Mouse (Mus musculus): ENCODE data around the gene Gm1043. TPM values are rescaled to one million over a fixed set of nuclear protein-coding genes. Genes with fewer than 3 reads are reported as not detected.
A peak's percentile ranks its signal among the peaks of the same experiment; 100 is the strongest.

The Gm1043 gene
- polyA plus RNA-seq, 1 experiment from 2014 or later = not detected

DNA sequence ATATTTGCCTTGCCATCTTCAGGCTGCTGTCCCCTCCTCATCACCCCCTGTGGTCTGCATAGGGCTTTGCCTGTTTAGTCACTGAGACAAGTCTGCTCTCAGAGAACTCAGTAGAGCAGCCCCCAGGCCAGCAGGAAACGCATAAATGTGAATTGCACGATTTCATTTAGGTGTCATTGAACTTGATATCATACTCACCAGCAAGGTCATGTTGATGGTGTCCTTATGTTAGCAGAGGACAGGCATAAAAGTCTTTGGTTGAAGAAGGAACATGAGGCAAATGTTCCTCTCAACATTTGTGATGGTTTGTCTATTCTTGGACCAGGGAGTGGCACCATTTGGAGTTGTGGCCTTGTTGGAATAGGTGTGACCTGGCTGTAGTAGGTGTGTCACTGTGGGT is 2.6 kb downstream of the Gm1043 start:
- no peak for ATAC-seq (replicated peaks; ENCODE audit: insufficient number of reproducible peaks, low FRiP score, low TSS enrichment, low read depth)
- no peak overlapping the region for H3K4me2 ChIP-seq (ENCODE audit: low read depth, low read length)

DNA sequence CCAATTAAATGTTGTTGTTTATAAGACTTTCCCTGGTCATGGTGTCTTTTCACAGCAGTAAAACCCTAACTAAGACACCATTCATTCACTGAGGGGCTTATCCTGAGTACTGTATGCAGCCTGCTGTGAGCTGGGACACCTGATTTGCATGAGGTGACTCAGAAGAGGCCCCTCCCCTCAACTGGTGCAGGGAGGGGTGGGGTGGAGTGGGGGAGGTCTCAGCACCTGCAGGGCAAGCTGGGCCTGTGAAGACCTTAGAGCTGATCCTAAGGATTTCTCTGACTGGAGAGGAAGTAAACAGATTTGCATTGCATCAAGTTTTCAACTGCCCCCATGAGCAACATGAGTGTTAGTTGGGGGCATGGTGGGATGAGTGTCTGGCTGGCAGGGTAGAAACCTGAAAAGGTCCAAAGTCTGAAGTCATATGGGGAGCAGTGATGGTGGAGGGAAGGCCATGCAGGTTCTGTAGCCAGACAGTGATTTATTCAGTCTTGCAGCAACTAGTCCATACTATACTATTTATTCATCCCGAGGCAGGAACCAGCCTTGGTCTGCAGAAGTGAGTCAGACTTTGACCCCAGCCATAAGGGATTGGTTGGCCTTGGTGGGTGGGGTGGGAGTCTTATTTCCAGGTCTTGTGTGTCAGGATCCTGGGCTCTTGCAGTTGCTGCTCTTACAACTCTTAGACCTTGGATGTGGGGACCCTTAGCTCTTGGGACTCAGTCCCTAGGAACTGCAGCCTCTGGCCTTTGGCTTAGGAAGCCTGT is 3.4 kb downstream of the Gm1043 start:
- Histone ChIP-seq H3K4me3 (ENCODE audit: low read depth, low read length) (no peak overlapping the region), H3K4me2 (ENCODE audit: low read depth, low read length) (no peak overlapping the region), H3K4me1 (ENCODE audit: control insufficient read depth, insufficient read depth, low read length) (peaks cover 3% of the 10 kb centered on the region; the same call in 1 of the 2 replicates), H3K36me3 (replicated peaks; ENCODE audit: control insufficient read depth, insufficient read depth, low read depth, low read length) (no peaks in the 10 kb centered on the region), H3K27ac (replicated peaks; ENCODE audit: low read depth, low read length) (no peak overlapping the region), H3K27me3 (ENCODE audit: control insufficient read depth, insufficient read depth, low read length) (peaks cover 22% of the 10 kb centered on the region), H3K9me3 (replicated peaks; ENCODE audit: control insufficient read depth, low read length) (no peaks in the 10 kb centered on the region), H3K9ac (replicated peaks; ENCODE audit: low read length) (no peak overlapping the region)
- 50% methylated on average over 1 of the region's 1 CpGs for WGBS
- no peak for ATAC-seq (replicated peaks; ENCODE audit: insufficient number of reproducible peaks, low FRiP score, low TSS enrichment, low read depth)
- DNase-seq (ENCODE audit: low spot score) = no peak

More for the DNA sequence above, 2.6 kb downstream of the Gm1043 start:
- no peaks in the 10 kb centered on the region for H3K9me3 ChIP-seq (replicated peaks; ENCODE audit: control insufficient read depth, low read length)
- no peak overlapping the region for H3K9ac ChIP-seq (replicated peaks; ENCODE audit: low read length)
- H3K4me3 ChIP-seq (ENCODE audit: low read depth, low read length) = no peak overlapping the region
- peaks cover 3% of the 10 kb centered on the region; the same call in 1 of the 2 replicates for H3K4me1 ChIP-seq (ENCODE audit: control insufficient read depth, insufficient read depth, low read length)
- DNase-seq (ENCODE audit: low spot score) = no peak
- H3K27ac ChIP-seq (replicated peaks; ENCODE audit: low read depth, low read length) = no peak overlapping the region
- peaks cover 22% of the 10 kb centered on the region for H3K27me3 ChIP-seq (ENCODE audit: control insufficient read depth, insufficient read depth, low read length)
- H3K36me3 ChIP-seq (replicated peaks; ENCODE audit: control insufficient read depth, insufficient read depth, low read depth, low read length) = no peaks in the 10 kb centered on the region
- 36% methylated on average over 2 of the region's 2 CpGs for WGBS

DNA sequence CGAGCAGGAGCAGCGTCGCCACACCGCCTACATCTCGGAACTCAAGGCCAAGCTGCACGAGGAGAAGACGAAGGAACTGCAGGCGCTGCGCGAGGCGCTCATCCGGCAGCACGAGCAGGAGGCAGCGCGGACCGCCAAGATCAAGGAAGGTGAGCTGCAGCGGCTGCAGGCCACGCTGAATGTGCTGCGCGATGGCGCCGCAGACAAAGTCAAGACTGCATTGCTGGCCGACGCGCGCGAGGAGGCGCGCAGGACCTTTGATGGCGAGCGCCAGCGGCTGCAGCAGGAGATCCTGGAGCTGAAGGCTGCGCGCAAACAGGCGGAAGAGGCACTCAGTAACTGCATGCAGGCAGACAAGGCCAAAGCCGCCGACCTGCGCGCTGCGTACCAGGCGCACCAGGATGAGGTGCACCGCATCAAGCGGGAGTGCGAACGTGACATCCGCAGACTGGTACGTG is 6.0 kb downstream of the Gm1043 start:
- Histone ChIP-seq H3K4me3 (ENCODE audit: low read depth, low read length) (peak overlapping the region; percentile 37), H3K27me3 (ENCODE audit: control insufficient read depth, insufficient read depth, low read length) (peaks cover 22% of the 10 kb centered on the region), H3K4me1 (ENCODE audit: control insufficient read depth, insufficient read depth, low read length) (peaks cover 3% of the 10 kb centered on the region; the same call in 1 of the 2 replicates), H3K4me2 (ENCODE audit: low read depth, low read length) (peak overlapping the region; percentile 79), H3K27ac (replicated peaks; ENCODE audit: low read depth, low read length) (no peak overlapping the region), H3K9me3 (replicated peaks; ENCODE audit: control insufficient read depth, low read length) (no peaks in the 10 kb centered on the region), H3K36me3 (replicated peaks; ENCODE audit: control insufficient read depth, insufficient read depth, low read depth, low read length) (no peaks in the 10 kb centered on the region), H3K9ac (replicated peaks; ENCODE audit: low read length) (peak overlapping the region; percentile 44)
- DNase-seq (ENCODE audit: low spot score) (peak; percentile 61), ATAC-seq (replicated peaks; ENCODE audit: insufficient number of reproducible peaks, low FRiP score, low TSS enrichment, low read depth) (peak; percentile 62; the same call in 1 of the 2 replicates)
- under 1% methylated on average over 47 of the region's 47 CpGs for WGBS

DNA sequence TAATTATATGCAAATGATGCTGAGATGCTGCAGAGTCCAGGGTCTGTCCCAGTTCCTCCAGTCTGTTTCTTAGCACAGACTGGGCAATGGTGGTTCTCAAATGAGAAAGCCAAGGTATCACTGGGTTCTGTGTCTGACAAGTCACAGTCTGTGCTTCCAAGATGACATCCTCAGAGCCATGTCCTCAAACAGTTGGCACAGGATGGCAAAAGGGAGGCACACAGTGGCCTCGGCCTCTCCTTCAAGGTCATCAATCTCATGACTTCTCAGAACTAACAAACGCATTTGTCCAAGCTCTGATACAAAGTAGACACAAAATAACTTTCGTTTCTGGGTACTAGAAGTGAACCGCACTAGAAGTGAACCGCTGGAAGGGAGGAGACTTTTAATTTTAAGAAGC is 9.8 kb downstream of the Gm1043 start:
- DNase-seq (ENCODE audit: low spot score) (no peak), ATAC-seq (replicated peaks; ENCODE audit: insufficient number of reproducible peaks, low FRiP score, low TSS enrichment, low read depth) (no peak)
- H3K9ac ChIP-seq (replicated peaks; ENCODE audit: low read length) = no peak overlapping the region
- peaks cover 22% of the 10 kb centered on the region for H3K27me3 ChIP-seq (ENCODE audit: control insufficient read depth, insufficient read depth, low read length)
- no peaks in the 10 kb centered on the region for H3K9me3 ChIP-seq (replicated peaks; ENCODE audit: control insufficient read depth, low read length)
- no peak overlapping the region for H3K4me3 ChIP-seq (ENCODE audit: low read depth, low read length)
- H3K4me1 ChIP-seq (ENCODE audit: control insufficient read depth, insufficient read depth, low read length) = peaks cover 3% of the 10 kb centered on the region; the same call in 1 of the 2 replicates
- no peak overlapping the region for H3K4me2 ChIP-seq (ENCODE audit: low read depth, low read length)
- no peak overlapping the region for H3K27ac ChIP-seq (replicated peaks; ENCODE audit: low read depth, low read length)
- WGBS = 84% methylated on average over 5 of the region's 5 CpGs
- no peaks in the 10 kb centered on the region for H3K36me3 ChIP-seq (replicated peaks; ENCODE audit: control insufficient read depth, insufficient read depth, low read depth, low read length)

DNA sequence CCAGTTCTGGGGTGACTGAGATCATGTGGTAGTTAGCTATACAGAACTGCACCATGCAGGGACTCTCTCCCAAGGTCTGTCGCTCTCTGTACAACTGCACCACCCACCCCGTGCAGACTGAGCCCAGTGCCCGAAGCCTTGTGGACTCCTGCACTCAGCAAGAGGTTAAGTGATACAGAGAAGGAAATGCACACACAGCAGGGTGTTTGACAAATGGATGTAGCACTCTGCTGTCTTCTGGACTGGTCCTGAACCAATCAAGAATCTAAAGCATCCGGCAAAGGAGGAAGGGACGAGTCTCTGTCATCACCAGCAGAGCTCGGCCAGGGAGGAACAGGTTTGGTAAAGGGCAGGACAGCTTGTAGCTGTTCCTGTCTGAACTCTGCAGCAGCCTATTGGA is 12.4 kb downstream of the Gm1043 start:
- peaks cover 2% of the 10 kb centered on the region; the same call in 1 of the 2 replicates for H3K27me3 ChIP-seq (ENCODE audit: control insufficient read depth, insufficient read depth, low read length)
- 59% methylated on average over 6 of the region's 6 CpGs for WGBS
- no peaks in the 10 kb centered on the region for H3K36me3 ChIP-seq (replicated peaks; ENCODE audit: control insufficient read depth, insufficient read depth, low read depth, low read length)
- H3K4me1 ChIP-seq (ENCODE audit: control insufficient read depth, insufficient read depth, low read length) = no peaks in the 10 kb centered on the region
- H3K9ac ChIP-seq (replicated peaks; ENCODE audit: low read length) = no peak overlapping the region
- H3K4me3 ChIP-seq (ENCODE audit: low read depth, low read length) = no peak overlapping the region
- no peaks in the 10 kb centered on the region for H3K9me3 ChIP-seq (replicated peaks; ENCODE audit: control insufficient read depth, low read length)
- ATAC-seq (replicated peaks; ENCODE audit: insufficient number of reproducible peaks, low FRiP score, low TSS enrichment, low read depth) (no peak), DNase-seq (ENCODE audit: low spot score) (no peak)
- no peak overlapping the region for H3K4me2 ChIP-seq (ENCODE audit: low read depth, low read length)
- no peak overlapping the region for H3K27ac ChIP-seq (replicated peaks; ENCODE audit: low read depth, low read length)

DNA sequence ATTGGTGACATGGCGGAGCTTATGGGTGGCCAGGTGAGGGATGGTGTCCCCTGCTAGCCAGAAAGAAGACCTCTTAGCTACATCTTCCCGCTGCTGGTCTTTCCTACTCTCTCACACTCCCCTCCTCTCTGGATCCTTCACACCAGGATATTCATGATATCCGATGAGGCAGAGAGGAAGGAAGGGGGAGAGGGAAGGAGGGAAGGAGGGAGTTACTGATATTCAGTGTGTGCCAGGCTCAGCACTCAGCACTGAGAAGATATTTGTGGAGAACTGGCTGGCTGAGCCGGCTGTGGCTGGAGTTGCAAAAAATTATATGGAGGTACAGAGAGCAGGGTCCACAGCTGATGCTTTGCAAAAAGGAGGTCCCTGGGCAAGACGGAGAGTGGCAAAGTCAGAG is 15.6 kb downstream of the Gm1043 start:
- no peak overlapping the region for H3K4me2 ChIP-seq (ENCODE audit: low read depth, low read length)
- no peaks in the 10 kb centered on the region for H3K4me1 ChIP-seq (ENCODE audit: control insufficient read depth, insufficient read depth, low read length)
- WGBS = 62% methylated on average over 5 of the region's 5 CpGs
- H3K9ac ChIP-seq (replicated peaks; ENCODE audit: low read length) = no peak overlapping the region
- no peaks in the 10 kb centered on the region for H3K9me3 ChIP-seq (replicated peaks; ENCODE audit: control insufficient read depth, low read length)
- H3K36me3 ChIP-seq (replicated peaks; ENCODE audit: control insufficient read depth, insufficient read depth, low read depth, low read length) = no peaks in the 10 kb centered on the region
- no peaks in the 10 kb centered on the region for H3K27me3 ChIP-seq (ENCODE audit: control insufficient read depth, insufficient read depth, low read length)
- DNase-seq (ENCODE audit: low spot score) (no peak), ATAC-seq (replicated peaks; ENCODE audit: insufficient number of reproducible peaks, low FRiP score, low TSS enrichment, low read depth) (no peak)
- no peak overlapping the region for H3K27ac ChIP-seq (replicated peaks; ENCODE audit: low read depth, low read length)
- no peak overlapping the region for H3K4me3 ChIP-seq (ENCODE audit: low read depth, low read length)

DNA sequence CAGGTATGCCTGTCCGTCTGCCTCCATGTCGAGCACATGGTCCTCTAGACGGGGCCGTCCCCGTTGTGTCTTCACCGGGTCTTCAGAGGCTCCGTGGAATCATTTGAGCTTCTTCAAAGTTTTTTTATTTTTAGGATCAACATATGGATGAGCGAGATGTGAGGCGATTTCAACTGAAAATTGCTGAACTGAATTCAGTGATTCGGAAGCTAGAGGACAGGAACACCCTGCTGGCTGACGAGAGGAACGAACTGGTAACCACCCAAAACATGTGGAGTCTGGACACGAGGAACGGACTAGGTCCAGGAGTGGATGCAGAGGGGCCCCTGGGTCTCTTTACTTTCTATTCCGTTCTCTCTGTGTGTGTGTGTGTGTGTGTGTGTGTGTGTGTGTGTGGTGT is 16.5 kb downstream of the Gm1043 start:
- 73% methylated on average over 15 of the region's 15 CpGs for WGBS
- no peak for ATAC-seq (replicated peaks; ENCODE audit: insufficient number of reproducible peaks, low FRiP score, low TSS enrichment, low read depth)
- Histone ChIP-seq H3K4me3 (ENCODE audit: low read depth, low read length) (no peak overlapping the region), H3K4me2 (ENCODE audit: low read depth, low read length) (no peak overlapping the region), H3K9me3 (replicated peaks; ENCODE audit: control insufficient read depth, low read length) (no peaks in the 10 kb centered on the region), H3K27me3 (ENCODE audit: control insufficient read depth, insufficient read depth, low read length) (no peaks in the 10 kb centered on the region), H3K27ac (replicated peaks; ENCODE audit: low read depth, low read length) (no peak overlapping the region), H3K4me1 (ENCODE audit: control insufficient read depth, insufficient read depth, low read length) (no peaks in the 10 kb centered on the region), H3K36me3 (replicated peaks; ENCODE audit: control insufficient read depth, insufficient read depth, low read depth, low read length) (no peaks in the 10 kb centered on the region), H3K9ac (replicated peaks; ENCODE audit: low read length) (no peak overlapping the region)
- DNase-seq (ENCODE audit: low spot score) = no peak

DNA sequence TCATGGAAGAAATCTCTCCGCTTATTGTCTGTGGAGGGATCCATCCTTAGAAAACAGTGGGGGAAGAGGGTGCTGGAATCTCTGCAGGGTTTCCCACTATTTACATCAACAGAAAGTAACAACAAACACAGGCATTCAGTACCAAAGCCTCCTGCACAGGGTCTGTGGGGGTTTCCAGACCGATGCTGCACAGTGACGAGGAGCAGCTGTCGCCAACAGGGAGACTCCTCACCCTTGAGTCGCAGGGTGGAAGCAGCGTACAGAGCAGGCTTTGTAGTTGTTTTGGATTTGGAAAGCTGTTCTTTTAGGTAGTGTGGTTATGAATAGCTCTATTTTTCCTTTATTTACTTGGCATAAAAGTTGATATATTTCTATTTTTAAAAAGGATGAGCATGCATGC is 16.9 kb downstream of the Gm1043 start:
- DNase-seq (ENCODE audit: low spot score) = no peak

More for the DNA sequence above, 16.9 kb downstream of the Gm1043 start:
- 46% methylated on average over 6 of the region's 6 CpGs for WGBS
- ATAC-seq (replicated peaks; ENCODE audit: insufficient number of reproducible peaks, low FRiP score, low TSS enrichment, low read depth) = no peak
- Histone ChIP-seq H3K27me3 (ENCODE audit: control insufficient read depth, insufficient read depth, low read length) (no peaks in the 10 kb centered on the region), H3K4me2 (ENCODE audit: low read depth, low read length) (no peak overlapping the region), H3K36me3 (replicated peaks; ENCODE audit: control insufficient read depth, insufficient read depth, low read depth, low read length) (no peaks in the 10 kb centered on the region), H3K9me3 (replicated peaks; ENCODE audit: control insufficient read depth, low read length) (no peaks in the 10 kb centered on the region), H3K9ac (replicated peaks; ENCODE audit: low read length) (no peak overlapping the region), H3K4me1 (ENCODE audit: control insufficient read depth, insufficient read depth, low read length) (no peaks in the 10 kb centered on the region), H3K27ac (replicated peaks; ENCODE audit: low read depth, low read length) (no peak overlapping the region), H3K4me3 (ENCODE audit: low read depth, low read length) (no peak overlapping the region)

Data from embryonic facial prominence, embryonic 11.5 days (tissue).